Mouse (Mus musculus) hindbrain, embryonic 11.5 days (tissue): Measurements from ENCODE around the gene Aip. TPM values are rescaled to one million over a fixed set of nuclear protein-coding genes. Genes with fewer than 3 reads are reported as not detected.

Experiments
- ATAC-seq: fragments of 200-750 bp; cut with Nextera tagmentation; 2 replicates; pipeline ENCODE4 v1.8.0; 2017; ENCODE audit warnings: mild to moderate bottlenecking, moderate TSS enrichment, moderate library complexity; ENCODE audit not compliant: low FRiP score
- DNase-seq: peaks from one replicate; pipeline ENCODE4 v3.0.0-alpha.2; 2015; ENCODE audit warnings: low spot score
- H3K27ac ChIP-seq: fragments of 300-500 bp; sonication (generic); 2 replicates; pipeline ENCODE4 v1.5.1; 2014; ENCODE audit warnings: mild to moderate bottlenecking, low read depth, low read length
- H3K27me3 ChIP-seq: fragments of 300-500 bp; sonication (generic); 2 replicates; pipeline ENCODE4 v1.6.1; 2014; ENCODE audit warnings: mild to moderate bottlenecking, low read length, moderate library complexity, mixed read lengths; ENCODE audit not compliant: control insufficient read depth, insufficient read depth
- H3K36me3 ChIP-seq: fragments of 300-500 bp; sonication (generic); 2 replicates; pipeline ENCODE4 v1.6.1; 2014; ENCODE audit warnings: mild to moderate bottlenecking, low read length, moderate library complexity, mixed read lengths; ENCODE audit not compliant: control insufficient read depth, insufficient read depth
- H3K4me1 ChIP-seq: fragments of 300-500 bp; sonication (generic); replicated peaks from 2 replicates; pipeline ENCODE4 v1.6.1; 2014; ENCODE audit warnings: low read length, mixed read lengths; ENCODE audit not compliant: control insufficient read depth, insufficient read depth
- H3K4me2 ChIP-seq: fragments of 300-500 bp; sonication (generic); replicated peaks from 2 replicates; pipeline ENCODE4 v1.6.1; 2014; ENCODE audit warnings: mild to moderate bottlenecking, low read depth, low read length
- H3K4me3 ChIP-seq: fragments of 300-500 bp; sonication (generic); 2 replicates; pipeline ENCODE4 v1.5.1; 2014; ENCODE audit warnings: low read depth, low read length
- H3K9ac ChIP-seq: fragments of 300-500 bp; sonication (generic); 2 replicates; pipeline ENCODE4 v1.6.1; 2014; ENCODE audit warnings: low read depth, low read length
- H3K9me3 ChIP-seq: fragments of 300-500 bp; sonication (generic); 2 replicates; pipeline ENCODE4 v1.6.1; 2016; ENCODE audit warnings: low read length; ENCODE audit not compliant: control insufficient read depth
- WGBS: fragments of 180-500 bp; shearing (Covaris S2); extraction: QIAGEN DNeasy Blood & Tissue Kit; methylation state at CpG from one replicate; pipeline ENCODE4 v1.1.7; 2014; 5-methylcytosine and 5-hydroxymethylcytosine counted together
- polyA plus RNA-seq: library from polyadenylated mRNA; unstranded; fragments of >200 nt; fragmentation: Nextera tagmentation; extraction: Ambion mirVana; gene quantifications from 2 replicates; pipeline ENCODE4 v1.2.1, GENCODE M21; 2014

Gene Aip
- polyA plus RNA-seq, 1 experiment from 2014 or later, result 67.4 TPM

DNA sequence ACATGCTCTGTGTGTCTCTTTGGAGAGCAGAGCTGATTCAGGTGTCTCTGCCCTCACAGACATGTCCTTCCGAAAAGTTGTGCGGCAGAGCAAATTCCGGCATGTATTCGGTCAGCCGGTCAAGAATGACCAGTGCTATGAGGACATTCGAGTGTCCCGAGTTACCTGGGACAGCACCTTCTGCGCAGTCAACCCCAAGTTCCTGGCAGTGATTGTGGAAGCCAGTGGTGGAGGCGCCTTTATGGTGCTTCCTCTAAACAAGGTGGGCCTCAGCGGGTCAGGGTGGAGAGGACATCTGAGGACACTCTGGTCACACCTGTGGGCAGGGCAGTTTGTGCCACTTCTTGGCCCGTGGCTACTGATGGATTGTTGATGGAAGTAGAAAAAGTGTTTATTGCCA lies 23.6 kb upstream of the Aip start:
- no peak for DNase-seq
- H3K27ac ChIP-seq, result no peak overlapping the region

GRCm38 (mm10) chr19:4148819-4149218 lies 23.2 kb upstream of the Aip start:
- Histone ChIP-seq H3K9ac (peak overlapping the region; percentile 66), H3K4me2 (peak overlapping the region; percentile 84), H3K9me3 (no peaks in the 10 kb centered on the region), H3K36me3 (0 out of 2 replicates have a peak, but pooled peaks cover 2% of the 10 kb centered on the region), H3K4me3 (peak overlapping the region; percentile 63), H3K27ac (no peak overlapping the region), H3K27me3 (no peaks in the 10 kb centered on the region), H3K4me1 (peaks cover 8% of the 10 kb centered on the region)
- WGBS, result 5% methylated on average over 7 of the region's 8 CpGs
- DNase-seq, result no peak
- ATAC-seq, result no peak; the same call in 1 of the 2 replicates

More for the DNA sequence above, 23.6 kb upstream of the Aip start:
- H3K9me3 ChIP-seq, result no peaks in the 10 kb centered on the region
- H3K4me1 ChIP-seq, result peaks cover 8% of the 10 kb centered on the region
- peak overlapping the region; percentile 66 for H3K9ac ChIP-seq
- ATAC-seq, result no peak
- peak overlapping the region; percentile 63 for H3K4me3 ChIP-seq
- 0 out of 2 replicates have a peak, but pooled peaks cover 2% of the 10 kb centered on the region for H3K36me3 ChIP-seq
- peak overlapping the region; percentile 84 for H3K4me2 ChIP-seq
- H3K27me3 ChIP-seq, result no peaks in the 10 kb centered on the region
- WGBS, result 92% methylated on average over 11 of the region's 11 CpGs

- H3K4me3 ChIP-seq, result peak within 1 kb of the TSS; percentile 63
These were observed 22.8 kb upstream of the Aip start, which contains the start of gene Coro1b for GRCm38 (mm10) chr19:4148491-4148806. Gene Coro1b, plus strand, starts transcription at chr19:4148619.

GRCm38 (mm10) chr19:4147782-4148490 lies 22.3 kb upstream of the Aip start:
- no peak for DNase-seq
- peak overlapping the region; percentile 84 for H3K4me2 ChIP-seq
- H3K27me3 ChIP-seq, result no peaks in the 10 kb centered on the region
- WGBS, result 33% methylated on average over 9 of the region's 9 CpGs
- peak overlapping the region; percentile 63 for H3K4me3 ChIP-seq
- no peak overlapping the region for H3K27ac ChIP-seq
- peak overlapping the region; percentile 66; the same call in 1 of the 2 replicates for H3K9ac ChIP-seq
- 0 out of 2 replicates have a peak, but pooled peaks cover 2% of the 10 kb centered on the region for H3K36me3 ChIP-seq
- peak; percentile 34 for ATAC-seq
- H3K4me1 ChIP-seq, result peaks cover 8% of the 10 kb centered on the region
- no peaks in the 10 kb centered on the region for H3K9me3 ChIP-seq

More at GRCm38 (mm10) chr19:4148491-4148806, 22.8 kb upstream of the Aip start, which contains the start of gene Coro1b:
- Histone ChIP-seq H3K9me3 (no peaks in the 10 kb centered on the region), H3K4me2 (peak within 1 kb of the TSS; percentile 84), H3K27me3 (no peaks in the 10 kb centered on the region), H3K4me1 (peaks cover 8% of the 10 kb centered on the region), H3K27ac (no peak within 1 kb of the TSS), H3K9ac (peak within 1 kb of the TSS; percentile 66), H3K36me3 (0 out of 2 replicates have a peak, but pooled peaks cover 2% of the 10 kb centered on the region)
- WGBS, result 0% methylated on average over 29 of the region's 33 CpGs
- peak; percentile 96 for DNase-seq
- ATAC-seq, result peak; percentile 94

GRCm38 (mm10) chr19:4147022-4147405 lies 21.4 kb upstream of the Aip start:
- no peak overlapping the region for H3K4me2 ChIP-seq
- WGBS, result 45% methylated on average over 3 of the region's 3 CpGs
- H3K27ac ChIP-seq, result no peak overlapping the region
- DNase-seq (no peak), ATAC-seq (no peak)
- peaks cover 8% of the 10 kb centered on the region for H3K4me1 ChIP-seq
- 0 out of 2 replicates have a peak, but pooled peaks cover 2% of the 10 kb centered on the region for H3K36me3 ChIP-seq
- H3K9ac ChIP-seq, result no peak overlapping the region
- H3K9me3 ChIP-seq, result no peaks in the 10 kb centered on the region
- H3K4me3 ChIP-seq, result no peak overlapping the region
- H3K27me3 ChIP-seq, result no peaks in the 10 kb centered on the region

DNA sequence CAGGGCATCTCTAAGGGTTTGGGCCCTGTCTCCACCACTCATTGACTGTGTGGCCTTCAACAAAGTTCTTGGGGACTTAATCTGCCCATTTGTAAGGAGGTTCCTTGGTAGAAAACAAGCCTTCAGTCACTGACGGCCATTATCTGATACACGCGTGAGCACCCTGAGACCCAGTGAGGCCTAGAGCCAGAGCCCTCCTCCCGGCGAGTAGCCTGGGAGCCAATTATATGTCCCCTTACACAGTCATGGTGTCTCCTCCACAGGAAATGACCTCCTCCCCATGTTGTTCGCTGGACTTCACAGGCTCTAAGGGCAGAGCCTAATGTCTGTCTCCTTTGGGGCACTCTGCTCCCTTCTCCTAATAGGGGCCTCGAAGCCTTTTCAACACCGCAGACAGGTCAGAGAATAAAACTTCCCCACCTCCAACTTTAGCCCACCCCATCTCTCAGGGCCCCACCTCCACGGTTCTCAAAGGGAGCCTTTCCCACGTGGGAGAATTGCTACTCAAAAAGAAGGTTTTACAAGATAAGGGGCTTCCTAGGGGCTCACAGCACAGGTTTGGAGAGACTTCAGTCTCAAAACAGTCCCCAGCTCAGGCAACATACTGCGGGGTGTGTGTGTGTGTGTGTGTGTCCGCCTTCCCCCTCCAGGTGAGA lies 20.8 kb upstream of the Aip start:
- Histone ChIP-seq H3K27ac (no peak overlapping the region), H3K9me3 (no peaks in the 10 kb centered on the region), H3K4me1 (peaks cover 8% of the 10 kb centered on the region), H3K4me3 (no peak overlapping the region), H3K4me2 (no peak overlapping the region), H3K36me3 (0 out of 2 replicates have a peak, but pooled peaks cover 2% of the 10 kb centered on the region), H3K9ac (no peak overlapping the region), H3K27me3 (no peaks in the 10 kb centered on the region)
- 59% methylated on average over 12 of the region's 12 CpGs for WGBS
- ATAC-seq (no peak), DNase-seq (no peak)

DNA sequence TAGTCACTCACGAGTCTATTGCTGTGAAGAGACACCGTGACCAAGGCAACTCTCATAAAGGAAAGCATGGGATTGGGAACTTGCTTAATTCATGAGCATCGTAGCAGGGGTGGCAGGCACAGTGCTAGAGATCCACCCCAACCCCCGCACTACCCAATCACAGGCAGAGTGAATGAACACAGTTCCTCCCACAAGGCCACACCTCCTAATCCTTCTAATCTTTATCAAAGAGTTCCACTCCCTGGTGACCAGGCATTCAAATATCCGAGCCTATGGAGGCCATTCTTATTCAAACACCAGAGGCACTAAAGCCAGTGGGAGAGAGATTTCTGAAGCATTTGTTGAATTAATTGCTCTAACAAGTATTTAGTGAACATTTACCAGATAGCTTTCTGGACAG lies 20.3 kb upstream of the Aip start:
- H3K4me2 ChIP-seq, result no peak overlapping the region
- H3K9ac ChIP-seq, result no peak overlapping the region
- H3K27me3 ChIP-seq, result no peaks in the 10 kb centered on the region
- DNase-seq (no peak), ATAC-seq (no peak)
- H3K4me1 ChIP-seq, result peaks cover 8% of the 10 kb centered on the region
- WGBS, result 91% methylated on average over 5 of the region's 5 CpGs
- H3K27ac ChIP-seq, result no peak overlapping the region
- H3K4me3 ChIP-seq, result no peak overlapping the region
- 0 out of 2 replicates have a peak, but pooled peaks cover 2% of the 10 kb centered on the region for H3K36me3 ChIP-seq
- H3K9me3 ChIP-seq, result no peaks in the 10 kb centered on the region

DNA sequence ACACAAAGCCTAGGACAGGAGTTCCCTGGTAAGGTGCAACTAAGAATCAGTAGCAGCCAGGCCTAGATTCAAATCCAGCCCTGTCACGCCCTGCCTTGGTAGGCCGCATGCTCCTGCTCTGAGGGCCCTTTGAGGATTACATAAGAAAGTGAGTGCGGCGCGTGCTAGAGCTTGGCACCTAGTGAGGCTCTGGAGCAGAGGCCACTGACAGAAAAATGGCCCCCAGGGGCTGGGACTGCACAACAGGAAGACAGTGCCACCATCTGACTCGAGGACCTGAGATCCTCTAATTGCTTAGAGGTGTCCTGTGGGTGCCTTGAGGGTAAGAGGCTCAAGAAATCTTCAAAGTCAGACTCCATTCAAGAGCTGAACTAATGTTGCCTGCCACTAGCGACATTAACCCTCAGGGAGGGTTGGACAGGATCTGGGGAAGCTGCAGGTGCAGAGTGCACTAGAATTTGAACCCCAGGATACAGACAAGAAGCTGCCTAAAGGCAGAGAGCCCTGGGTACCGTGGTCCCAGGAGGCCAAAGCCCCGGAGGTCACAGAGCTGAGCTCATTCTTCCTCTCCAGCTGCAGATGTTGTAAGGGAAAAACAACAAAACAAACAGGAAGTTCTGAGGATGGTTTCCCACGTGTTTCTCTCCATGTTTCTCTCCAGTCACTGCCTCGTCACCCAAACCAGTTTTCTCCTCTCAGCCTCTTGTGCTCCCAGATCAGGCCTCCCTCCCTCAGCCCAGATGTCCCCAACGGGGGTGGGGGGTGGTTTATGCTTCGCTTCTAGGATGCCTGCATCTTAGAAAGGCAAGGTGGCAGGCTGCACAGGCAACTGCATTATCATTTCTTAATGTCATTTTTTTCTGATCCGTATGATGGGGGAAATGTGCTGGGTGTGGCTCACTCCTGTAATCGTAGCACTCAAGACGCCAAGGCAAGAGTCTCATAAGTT lies 19.2 kb upstream of the Aip start:
- WGBS, result 83% methylated on average over 16 of the region's 16 CpGs
- Histone ChIP-seq H3K9me3 (no peaks in the 10 kb centered on the region), H3K4me2 (no peak overlapping the region), H3K9ac (no peak overlapping the region), H3K36me3 (no peaks in the 10 kb centered on the region), H3K27ac (no peak overlapping the region), H3K4me1 (peaks cover 8% of the 10 kb centered on the region), H3K4me3 (no peak overlapping the region), H3K27me3 (no peaks in the 10 kb centered on the region)
- DNase-seq (no peak), ATAC-seq (no peak)
